Comparison of ENCODE assay signal across 8 mouse cellular contexts in genomic region chr7:122288605-122289242, GRCm38 (mm10). TPM values are rescaled to one million over a fixed set of nuclear protein-coding genes. Genes with fewer than 3 reads are reported as not detected.
DNase-seq lines count a peak whose midpoint lies in the region; ATAC-seq and TF ChIP-seq lines count a peak whose summit lies in the region.

TSS of gene Prkcb (plus strand) at chr7:122288751.

- H3K4me1 ChIP-seq in embryonic facial prominence, embryonic 11.5 days (ENCODE audit: control insufficient read depth, insufficient read depth, low read length): no peaks in the 10 kb centered on the region; the same call in 1 of the 2 replicates
- H3K4me1 ChIP-seq in heart, adult 2 months (ENCODE audit: control insufficient read depth, insufficient read depth, low read length): no peaks in the 10 kb centered on the region
- no peaks in the 10 kb centered on the region for H3K4me1 ChIP-seq in kidney, adult 2 months (ENCODE audit: control insufficient read depth, insufficient read depth, low read length)
- peaks cover 6% of the 10 kb centered on the region; the same call in 1 of the 2 replicates for H3K4me1 ChIP-seq in limb, embryonic 11.5 days (ENCODE audit: control insufficient read depth, insufficient read depth, low read length)
- H3K4me1 ChIP-seq in midbrain, embryonic 12.5 days: peaks cover 16% of the 10 kb centered on the region

- no peaks in the 10 kb centered on the region for H3K79me2 ChIP-seq in heart, adult 2 months (replicated peaks; ENCODE audit: control insufficient read depth, insufficient read depth, low read length)

- no peak for TF ChIP-seq EP300 in heart, adult 2 months (IDR thresholded peaks at IDR 0.05; ENCODE audit: insufficient read depth, low read depth, low read length)

- H3K9me3 ChIP-seq in embryonic facial prominence, embryonic 11.5 days (replicated peaks; ENCODE audit: control insufficient read depth, low read length): no peaks in the 10 kb centered on the region
- no peaks in the 10 kb centered on the region for H3K9me3 ChIP-seq in limb, embryonic 11.5 days (ENCODE audit: control insufficient read depth, low read length)
- H3K9me3 ChIP-seq in midbrain, embryonic 12.5 days: no peaks in the 10 kb centered on the region

- no peak for TF ChIP-seq POLR2A in heart, adult 2 months (IDR thresholded peaks at IDR 0.05; ENCODE audit: insufficient read depth, low read depth, low read length)
- TF ChIP-seq POLR2A in kidney, adult 2 months (IDR thresholded peaks at IDR 0.05; ENCODE audit: low read depth, low read length): no peak

- H3K9ac ChIP-seq in embryonic facial prominence, embryonic 11.5 days (replicated peaks; ENCODE audit: low read length): peak within 1 kb of the TSS; percentile 43
- no peak within 1 kb of the TSS for H3K9ac ChIP-seq in heart, adult 2 months (ENCODE audit: low read depth, low read length)
- peak within 1 kb of the TSS; percentile 22; the same call in 1 of the 2 replicates for H3K9ac ChIP-seq in limb, embryonic 11.5 days (ENCODE audit: low read length)
- peak within 1 kb of the TSS; percentile 58 for H3K9ac ChIP-seq in midbrain, embryonic 12.5 days (replicated peaks)

- TF ChIP-seq CTCF in heart, adult 2 months (IDR thresholded peaks at IDR 0.05): no peak
- no peak for TF ChIP-seq CTCF in kidney, adult 2 months (conservative IDR thresholded peaks at IDR 0.05; ENCODE audit: insufficient read depth, insufficient read length, low read depth, low read length)

- peak within 1 kb of the TSS; percentile 59 for H3K4me3 ChIP-seq in embryonic facial prominence, embryonic 11.5 days (ENCODE audit: low read depth, low read length)
- H3K4me3 ChIP-seq in heart, adult 2 months: peak within 1 kb of the TSS; percentile 31; the same call in 1 of the 2 replicates
- peak within 1 kb of the TSS; percentile 46 for H3K4me3 ChIP-seq in kidney, adult 2 months (ENCODE audit: insufficient read depth, low read depth, low read length)
- H3K4me3 ChIP-seq in limb, embryonic 11.5 days (ENCODE audit: low read depth, low read length): peak within 1 kb of the TSS; percentile 43
- H3K4me3 ChIP-seq in midbrain, embryonic 12.5 days: peak within 1 kb of the TSS; percentile 70

- ATAC-seq in embryonic facial prominence, embryonic 11.5 days (replicated peaks; ENCODE audit: insufficient number of reproducible peaks, low FRiP score, low TSS enrichment, low read depth): peak; percentile 87
- ATAC-seq in limb, embryonic 11.5 days (ENCODE audit: insufficient number of reproducible peaks, low FRiP score, low TSS enrichment, low read depth): peak; percentile 83
- ATAC-seq in midbrain, embryonic 12.5 days (ENCODE audit: low FRiP score, low read depth): peak; percentile 91

- peak; percentile 64 for DNase-seq in adrenal gland, postnatal 25 days
- peak; percentile 80 for DNase-seq in embryonic facial prominence, embryonic 11.5 days (ENCODE audit: low spot score)
- peak; percentile 67 to 80 for DNase-seq in heart, adult 2 months
- peak; percentile 25 for DNase-seq in kidney, adult 2 months
- peak; percentile 83 for DNase-seq in limb, embryonic 11.5 days (ENCODE audit: low spot score)
- peak; percentile 31 for DNase-seq in skeletal muscle tissue, adult 2 months (ENCODE audit: low read depth, low spot score)
- DNase-seq in yolk sac, embryonic 10.5 days (ENCODE audit: low spot score): peak; percentile 50

- 5% methylated on average over 42 of the region's 42 CpGs for WGBS in embryonic facial prominence, embryonic 11.5 days
- 12% methylated on average over 26 of the region's 42 CpGs for WGBS in heart, adult 2 months
- 6% methylated on average over 35 of the region's 42 CpGs for WGBS in kidney, adult 2 months
- 12% methylated on average over 24 of the region's 42 CpGs for WGBS in limb, embryonic 11.5 days
- WGBS in midbrain, embryonic 12.5 days: 7% methylated on average over 25 of the region's 42 CpGs

- no peak within 1 kb of the TSS for H3K27ac ChIP-seq in embryonic facial prominence, embryonic 11.5 days (replicated peaks; ENCODE audit: low read depth, low read length)
- no peak within 1 kb of the TSS for H3K27ac ChIP-seq in heart, adult 2 months
- H3K27ac ChIP-seq in kidney, adult 2 months (ENCODE audit: insufficient read depth, low read depth, low read length): no peak within 1 kb of the TSS
- H3K27ac ChIP-seq in limb, embryonic 11.5 days (replicated peaks; ENCODE audit: low read depth, low read length): no peak within 1 kb of the TSS
- H3K27ac ChIP-seq in midbrain, embryonic 12.5 days (replicated peaks): 0 out of 2 replicates have a peak within 1 kb of the TSS, but pooled peaks have one; percentile 20

- no peaks in the 10 kb centered on the region for H3K36me3 ChIP-seq in embryonic facial prominence, embryonic 11.5 days (replicated peaks; ENCODE audit: control insufficient read depth, insufficient read depth, low read depth, low read length)
- no peaks in the 10 kb centered on the region for H3K36me3 ChIP-seq in heart, adult 2 months (ENCODE audit: control insufficient read depth, insufficient read depth, low read length)
- no peaks in the 10 kb centered on the region for H3K36me3 ChIP-seq in kidney, adult 2 months (ENCODE audit: control insufficient read depth, insufficient read depth, low read length)
- no peaks in the 10 kb centered on the region for H3K36me3 ChIP-seq in limb, embryonic 11.5 days (ENCODE audit: control insufficient read depth, insufficient read depth, low read length)
- no peaks in the 10 kb centered on the region for H3K36me3 ChIP-seq in midbrain, embryonic 12.5 days

- H3K27me3 ChIP-seq in embryonic facial prominence, embryonic 11.5 days (ENCODE audit: control insufficient read depth, insufficient read depth, low read length): peaks cover 23% of the 10 kb centered on the region
- H3K27me3 ChIP-seq in heart, adult 2 months (ENCODE audit: control insufficient read depth, insufficient read depth, low read length): peaks cover 2% of the 10 kb centered on the region; the same call in 1 of the 2 replicates
- no peaks in the 10 kb centered on the region; the same call in none of the 2 replicates for H3K27me3 ChIP-seq in kidney, adult 2 months (replicated peaks; ENCODE audit: control insufficient read depth, insufficient read depth, low read length)
- peaks cover 28% of the 10 kb centered on the region for H3K27me3 ChIP-seq in limb, embryonic 11.5 days (ENCODE audit: control insufficient read depth, insufficient read depth, low read length)
- H3K27me3 ChIP-seq in midbrain, embryonic 12.5 days: peaks cover 50% of the 10 kb centered on the region

- H3K4me2 ChIP-seq in embryonic facial prominence, embryonic 11.5 days (ENCODE audit: low read depth, low read length): peak within 1 kb of the TSS; percentile 95
- H3K4me2 ChIP-seq in limb, embryonic 11.5 days (ENCODE audit: low read depth, severe bottlenecking): peak within 1 kb of the TSS; percentile 93
- peak within 1 kb of the TSS; percentile 94 for H3K4me2 ChIP-seq in midbrain, embryonic 12.5 days (replicated peaks)

- intact Hi-C loops in heart, adult 2 months (cut with DNase I): no loop called here

RNA-seq across cellular contexts. Expression of gene Prkcb, which starts in this region (rescaled TPM):
- total RNA-seq in adrenal gland, postnatal 25 days (2021): 6.1 and 10.7 TPM in 2 replicates
- polyA plus RNA-seq in embryonic facial prominence, embryonic 11.5 days (2014; fragmentation: Nextera tagmentation; extraction: Ambion mirVana): 5.2 and 5.4 TPM in 2 replicates
- total RNA-seq in heart, adult 2 months (2021): 1 to 10 TPM; 3.8 to 4.5 TPM
- polyA plus RNA-seq in heart, adult 2 months (2012; rRNA removed): 3.6 and 4.5 TPM in 2 replicates
- 2.5 and 6.1 TPM in 2 replicates for polyA plus RNA-seq in kidney, adult 2 months (2012; rRNA removed)
- 4.4 and 4.6 TPM in 2 replicates for polyA plus RNA-seq in limb, embryonic 11.5 days (2014; fragmentation: Nextera tagmentation; extraction: Ambion mirVana)
- 24.2 and 25.3 TPM in 2 replicates for polyA plus RNA-seq in midbrain, embryonic 12.5 days (2016; fragmentation: Nextera tagmentation; extraction: Ambion mirVana)

Comparison
In these comparisons a context has a peak if more than half of its experiments do, and no peak if none do; other contexts are left out.
1. DNase-seq: peak in every context shown above with its lines; median percentile 83 in limb, embryonic 11.5 days; 80 in embryonic facial prominence, embryonic 11.5 days; 74 in heart, adult 2 months; 64 in adrenal gland, postnatal 25 days; 50 in yolk sac, embryonic 10.5 days; 31 in skeletal muscle tissue, adult 2 months; 25 in kidney, adult 2 months.